Mouse (Mus musculus): ENCODE measurements around the gene Cib3. TPM values are rescaled to one million over a fixed set of nuclear protein-coding genes. Genes with fewer than 3 reads are reported as not detected.

Gene Cib3
- total and polyA plus RNA-seq, 3 experiments = not detected

DNA sequence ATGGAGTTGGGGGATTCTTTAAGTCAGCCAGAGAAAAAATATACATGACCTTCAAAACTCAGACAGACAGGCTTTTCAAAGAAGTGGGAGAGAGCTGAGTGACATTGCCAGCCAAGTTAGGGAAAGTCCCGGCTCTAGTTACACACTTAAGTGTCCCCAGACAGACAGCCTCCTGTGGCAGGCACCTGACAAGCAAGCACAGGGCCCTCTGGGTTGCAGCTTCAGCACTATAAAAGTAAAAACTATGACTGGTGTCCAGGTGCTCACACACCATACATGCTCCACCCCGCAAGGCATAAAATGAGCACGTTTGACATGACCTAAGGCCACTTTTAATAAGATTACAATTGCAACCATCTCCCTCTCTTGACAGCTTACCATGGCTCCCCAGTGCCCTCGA lies 47.9 kb upstream of the Cib3 start:
- Histone ChIP-seq H3K4me3 (ENCODE audit: control insufficient read depth in 1 of 2, insufficient read depth in 1 of 2, low read depth in 2 of 2, low read length in 2 of 2) (no peak overlapping the region), H3K4me1 (ENCODE audit: control insufficient read depth in 1 of 2, insufficient read depth in 2 of 2, low read length in 2 of 2) (no peaks in the 10 kb centered on the region), H3K27ac (ENCODE audit: control insufficient read depth, low read depth, low read length) (no peak overlapping the region), H3K27me3 (ENCODE audit: control insufficient read depth in 1 of 2, insufficient read depth in 2 of 2, low read length in 2 of 2) (no peaks in the 10 kb centered on the region), H3K9me3 (replicated peaks; ENCODE audit: insufficient read depth, low read length) (no peaks in the 10 kb centered on the region), H3K79me2 (ENCODE audit: control insufficient read depth, insufficient read depth, low read length, poor library complexity) (no peaks in the 10 kb centered on the region), H3K9ac (ENCODE audit: control insufficient read depth, low read depth, low read length, poor library complexity, severe bottlenecking) (no peak overlapping the region), H3K36me3 (ENCODE audit: control insufficient read depth in 1 of 2, insufficient read depth in 2 of 2, low read length in 2 of 2) (no peaks in the 10 kb centered on the region)
- no peak for DNase-seq (ENCODE audit: low read depth, low spot score)
- TF ChIP-seq ZC3H11A (IDR thresholded peaks at IDR 0.05; ENCODE audit: low read depth, low read length) (no peak), MEF2A (IDR thresholded peaks at IDR 0.05; ENCODE audit: extremely low read depth, insufficient replicate concordance, low read depth, low read length, poor library complexity, severe bottlenecking) (no peak), EP300 (IDR thresholded peaks at IDR 0.05; ENCODE audit: low read depth in 1 of 2, low read length in 2 of 2) (no peak), POLR2A (IDR thresholded peaks at IDR 0.05; ENCODE audit: control insufficient read depth in 1 of 2, insufficient read depth in 1 of 2, low read depth in 1 of 2, low read length in 2 of 2, poor library complexity in 1 of 2) (no peak), TCF12 (IDR thresholded peaks at IDR 0.05; ENCODE audit: low read depth, low read length) (no peak), GATA1 (IDR thresholded peaks at IDR 0.05; ENCODE audit: low read depth, low read length) (no peak), MYB (IDR thresholded peaks at IDR 0.05; ENCODE audit: low read depth, low read length) (no peak), SMC3 (IDR thresholded peaks at IDR 0.05; ENCODE audit: low read depth, low read length) (no peak), ETS1 (IDR thresholded peaks at IDR 0.05; ENCODE audit: low read depth, low read length) (no peak), HCFC1 (IDR thresholded peaks at IDR 0.05; ENCODE audit: low read depth, low read length) (no peak), MYC (IDR thresholded peaks at IDR 0.05; ENCODE audit: low read depth, low read length) (no peak), UBTF (IDR thresholded peaks at IDR 0.05; ENCODE audit: borderline replicate concordance, insufficient read depth, low read depth, low read length) (no peak), CTCF (IDR thresholded peaks at IDR 0.05 in 2 of 3, conservative IDR thresholded peaks at IDR 0.05 in 1 of 3; ENCODE audit: control insufficient read depth in 1 of 3, insufficient read depth in 1 of 3, low read depth in 2 of 3, low read length in 3 of 3, poor library complexity in 1 of 3, severe bottlenecking in 1 of 3) (no peak)

- no peaks in the 10 kb centered on the region for H3K27me3 ChIP-seq (ENCODE audit: control insufficient read depth in 1 of 2, insufficient read depth in 2 of 2, low read length in 2 of 2)
- no peaks in the 10 kb centered on the region for H3K36me3 ChIP-seq (ENCODE audit: control insufficient read depth in 1 of 2, insufficient read depth in 2 of 2, low read length in 2 of 2)
- H3K9ac ChIP-seq (ENCODE audit: control insufficient read depth, low read depth, low read length, poor library complexity, severe bottlenecking) = no peak overlapping the region
- no peaks in the 10 kb centered on the region for H3K9me3 ChIP-seq (replicated peaks; ENCODE audit: insufficient read depth, low read length)
- H3K27ac ChIP-seq (ENCODE audit: control insufficient read depth, low read depth, low read length) = no peak overlapping the region
- DNase-seq (ENCODE audit: low read depth, low spot score) = no peak
- no peak overlapping the region for H3K4me3 ChIP-seq (ENCODE audit: control insufficient read depth in 1 of 2, insufficient read depth in 1 of 2, low read depth in 2 of 2, low read length in 2 of 2)
- no peaks in the 10 kb centered on the region for H3K79me2 ChIP-seq (ENCODE audit: control insufficient read depth, insufficient read depth, low read length, poor library complexity)
- no peaks in the 10 kb centered on the region for H3K4me1 ChIP-seq (ENCODE audit: control insufficient read depth in 1 of 2, insufficient read depth in 2 of 2, low read length in 2 of 2)
- TF ChIP-seq USF1 (IDR thresholded peaks at IDR 0.05; ENCODE audit: low read depth, low read length) (no peak), E2F4 (IDR thresholded peaks at IDR 0.05; ENCODE audit: borderline replicate concordance, low read depth, low read length) (no peak), GATA1 (IDR thresholded peaks at IDR 0.05; ENCODE audit: low read depth, low read length) (no peak), TAL1 (IDR thresholded peaks at IDR 0.05; ENCODE audit: low read length) (no peak), SMC3 (IDR thresholded peaks at IDR 0.05; ENCODE audit: low read depth, low read length) (no peak), CTCF (IDR thresholded peaks at IDR 0.05 in 2 of 3, conservative IDR thresholded peaks at IDR 0.05 in 1 of 3; ENCODE audit: control insufficient read depth in 1 of 3, insufficient read depth in 1 of 3, low read depth in 2 of 3, low read length in 3 of 3, poor library complexity in 1 of 3, severe bottlenecking in 1 of 3) (no peak), NELFE (IDR thresholded peaks at IDR 0.05; ENCODE audit: low read depth, low read length) (no peak), HCFC1 (IDR thresholded peaks at IDR 0.05; ENCODE audit: low read depth, low read length) (no peak), ELF1 (IDR thresholded peaks at IDR 0.05; ENCODE audit: low read depth, low read length) (no peak), MEF2A (IDR thresholded peaks at IDR 0.05; ENCODE audit: extremely low read depth, insufficient replicate concordance, low read depth, low read length, poor library complexity, severe bottlenecking) (no peak), MAFK (IDR thresholded peaks at IDR 0.05; ENCODE audit: borderline replicate concordance, low read depth, low read length) (no peak), JUND (IDR thresholded peaks at IDR 0.05; ENCODE audit: low read depth, low read length) (no peak)
These were observed 47.2 kb upstream of the Cib3 start for GRCm38 (mm10) chr8:72259862-72260261.
